In genomic region chr4:155721668-155722083, GRCm38 (mm10) we compare ENCODE assay signal across 9 mouse cellular contexts. TPM values are rescaled to one million over a fixed set of nuclear protein-coding genes. Genes with fewer than 3 reads are reported as not detected.
DNase-seq lines count a peak whose midpoint lies in the region; ATAC-seq and TF ChIP-seq lines count a peak whose summit lies in the region.
"Had no signal": no experiment of that assay in that cellular context is flagged by ENCODE, and none has a peak within 500 bp of the region (broad histone marks: within the 10 kb centered on the region; RNA-seq: fewer than 3 reads in every experiment).

No protein-coding gene starts in this region.

- DNase-seq in 3T3-L1 (ENCODE audit: low read depth, low spot score): peak; percentile 55
- no peak for DNase-seq in Patski (ENCODE audit: low read depth, low spot score)
- DNase-seq in lung, postnatal 36 days: peak; percentile 49
- no peak for DNase-seq in layer of hippocampus, adult 11-12 months (ENCODE audit: low spot score)
- no peak for DNase-seq in urinary bladder, postnatal 14 days (ENCODE audit: low spot score)

- H3K27me3 ChIP-seq in forebrain, embryonic 16.5 days (replicated peaks; ENCODE audit: control insufficient read depth, insufficient read depth, low read length): no peaks in the 10 kb centered on the region
- H3K27me3 ChIP-seq in forebrain, embryonic 12.5 days: no peaks in the 10 kb centered on the region
- no peaks in the 10 kb centered on the region for H3K27me3 ChIP-seq in Patski
- no peaks in the 10 kb centered on the region for H3K27me3 ChIP-seq in hindbrain, embryonic 12.5 days
- H3K27me3 ChIP-seq: hindbrain, embryonic 15.5 days had no signal

- H3K36me3 ChIP-seq in forebrain, embryonic 16.5 days (ENCODE audit: control insufficient read depth, insufficient read depth): peaks cover 3% of the 10 kb centered on the region; the same call in 1 of the 2 replicates
- peaks cover 24% of the 10 kb centered on the region for H3K36me3 ChIP-seq in forebrain, embryonic 12.5 days (replicated peaks)
- peaks cover 27% of the 10 kb centered on the region for H3K36me3 ChIP-seq in hindbrain, embryonic 12.5 days

- peak; percentile 20; the same call in 1 of the 2 replicates for ATAC-seq in forebrain, embryonic 16.5 days
- no peak for ATAC-seq in forebrain, embryonic 12.5 days (ENCODE audit: low FRiP score)
- ATAC-seq in Patski: no peak
- ATAC-seq in hindbrain, embryonic 12.5 days (ENCODE audit: low FRiP score): 0 out of 2 replicates have a peak, but pooled peaks have one; percentile 26

- no peak overlapping the region for H3K27ac ChIP-seq in forebrain, embryonic 16.5 days (ENCODE audit: low read length)
- no peak overlapping the region for H3K27ac ChIP-seq in forebrain, embryonic 12.5 days
- H3K27ac ChIP-seq in hindbrain, embryonic 12.5 days: no peak overlapping the region
- H3K27ac ChIP-seq: hindbrain, embryonic 15.5 days had no signal

- no peak overlapping the region for H3K4me2 ChIP-seq in forebrain, embryonic 16.5 days (ENCODE audit: low read length)
- H3K4me2 ChIP-seq in forebrain, embryonic 12.5 days: no peak overlapping the region
- H3K4me2 ChIP-seq in hindbrain, embryonic 12.5 days (replicated peaks): no peak overlapping the region
- H3K4me2 ChIP-seq: hindbrain, embryonic 15.5 days had no signal

- POLR2A ChIA-PET in Patski (lab: Charles Lee): no interaction called here

- 41% methylated on average over 4 of the region's 4 CpGs for WGBS in forebrain, embryonic 16.5 days
- WGBS in forebrain, embryonic 12.5 days: 72% methylated on average over 4 of the region's 4 CpGs
- WGBS in hindbrain, embryonic 12.5 days: 68% methylated on average over 4 of the region's 4 CpGs

- in situ Hi-C loops in Patski (cut with MboI; ENCODE audit: low pct_unique_long_range_greater_than_20kb): no loop called here

- H3K9me3 ChIP-seq in forebrain, embryonic 16.5 days (ENCODE audit: control insufficient read depth, low read length): no peaks in the 10 kb centered on the region
- H3K9me3 ChIP-seq in forebrain, embryonic 12.5 days: no peaks in the 10 kb centered on the region
- H3K9me3 ChIP-seq in hindbrain, embryonic 12.5 days (replicated peaks): no peaks in the 10 kb centered on the region
- H3K9me3 ChIP-seq: hindbrain, embryonic 15.5 days had no signal

- CTCF ChIA-PET in Patski (lab: Charles Lee): interaction anchor here (0.9 to 2.4 kb wide), 6 partner anchors 10 to 55 kb away, joined by 3 to 12 read pairs (median 4); no protein-coding TSS in a partner anchor

- H3K9ac ChIP-seq in forebrain, embryonic 16.5 days (replicated peaks; ENCODE audit: low read depth, low read length): no peak overlapping the region
- H3K9ac ChIP-seq in forebrain, embryonic 12.5 days: no peak overlapping the region
- no peak overlapping the region for H3K9ac ChIP-seq in hindbrain, embryonic 12.5 days
- H3K9ac ChIP-seq: hindbrain, embryonic 15.5 days had no signal

- no peak overlapping the region for H3K4me3 ChIP-seq in forebrain, embryonic 16.5 days (replicated peaks; ENCODE audit: low read length)
- H3K4me3 ChIP-seq in forebrain, embryonic 12.5 days (replicated peaks): no peak overlapping the region
- no peak overlapping the region for H3K4me3 ChIP-seq in hindbrain, embryonic 12.5 days
- H3K4me3 ChIP-seq: hindbrain, embryonic 15.5 days had no signal

- TF ChIP-seq CTCF in Patski (IDR thresholded peaks at IDR 0.05): peak; percentile 41

- H3K4me1 ChIP-seq in forebrain, embryonic 16.5 days (replicated peaks; ENCODE audit: control insufficient read depth, insufficient read depth, low read length): no peaks in the 10 kb centered on the region
- no peaks in the 10 kb centered on the region for H3K4me1 ChIP-seq in forebrain, embryonic 12.5 days
- H3K4me1 ChIP-seq in hindbrain, embryonic 12.5 days: no peaks in the 10 kb centered on the region
- H3K4me1 ChIP-seq: hindbrain, embryonic 15.5 days had no signal

RNA-seq across cellular contexts. Expression of gene Tmem240, which starts 12.9 kb away (rescaled TPM):
- polyA plus RNA-seq in forebrain, embryonic 16.5 days (2015; fragmentation: Nextera tagmentation; extraction: Ambion mirVana): 7.3 and 11.4 TPM in 2 replicates
- 2.5 and 3.2 TPM in 2 replicates for polyA plus RNA-seq in forebrain, embryonic 12.5 days (2016; fragmentation: Nextera tagmentation; extraction: Ambion mirVana)
- 1.4 TPM for polyA plus RNA-seq in Patski (2021)
- 5.3 and 5.5 TPM in 2 replicates for polyA plus RNA-seq in hindbrain, embryonic 12.5 days (2016; fragmentation: Nextera tagmentation; extraction: Ambion mirVana)

RNA-seq across cellular contexts. Expression of gene Ssu72, which starts 17.1 kb away (rescaled TPM):
- 134 and 150 TPM in 2 replicates for polyA plus RNA-seq in forebrain, embryonic 16.5 days (2015; fragmentation: Nextera tagmentation; extraction: Ambion mirVana)
- 137 and 139 TPM in 2 replicates for polyA plus RNA-seq in forebrain, embryonic 12.5 days (2016; fragmentation: Nextera tagmentation; extraction: Ambion mirVana)
- 81.8 TPM for polyA plus RNA-seq in Patski (2021)
- polyA plus RNA-seq in hindbrain, embryonic 12.5 days (2016; fragmentation: Nextera tagmentation; extraction: Ambion mirVana): 140 and 144 TPM in 2 replicates

RNA-seq across cellular contexts. Expression of gene Fndc10, which starts 27.5 kb away (rescaled TPM):
- 4.8 and 7.5 TPM in 2 replicates for polyA plus RNA-seq in forebrain, embryonic 16.5 days (2015; fragmentation: Nextera tagmentation; extraction: Ambion mirVana)
- polyA plus RNA-seq in forebrain, embryonic 12.5 days (2016; fragmentation: Nextera tagmentation; extraction: Ambion mirVana): 2.4 and 5.9 TPM in 2 replicates
- 7.3 TPM for polyA plus RNA-seq in Patski (2021)
- 10.4 and 10.9 TPM in 2 replicates for polyA plus RNA-seq in hindbrain, embryonic 12.5 days (2016; fragmentation: Nextera tagmentation; extraction: Ambion mirVana)

RNA-seq across cellular contexts. Expression of gene Atad3a, which starts 39.2 kb away (rescaled TPM):
- polyA plus RNA-seq in forebrain, embryonic 16.5 days (2015; fragmentation: Nextera tagmentation; extraction: Ambion mirVana): 98.2 and 101 TPM in 2 replicates
- polyA plus RNA-seq in forebrain, embryonic 12.5 days (2016; fragmentation: Nextera tagmentation; extraction: Ambion mirVana): 95.3 and 99.0 TPM in 2 replicates
- 53.3 TPM for polyA plus RNA-seq in Patski (2021)
- 81.8 and 84.7 TPM in 2 replicates for polyA plus RNA-seq in hindbrain, embryonic 12.5 days (2016; fragmentation: Nextera tagmentation; extraction: Ambion mirVana)

RNA-seq across cellular contexts. Expression of gene Mib2, which starts 52.7 kb away (rescaled TPM):
- polyA plus RNA-seq in forebrain, embryonic 16.5 days (2015; fragmentation: Nextera tagmentation; extraction: Ambion mirVana): 49.8 and 63.1 TPM in 2 replicates
- polyA plus RNA-seq in forebrain, embryonic 12.5 days (2016; fragmentation: Nextera tagmentation; extraction: Ambion mirVana): 30.7 and 35.8 TPM in 2 replicates
- 39.5 TPM for polyA plus RNA-seq in Patski (2021)
- polyA plus RNA-seq in hindbrain, embryonic 12.5 days (2016; fragmentation: Nextera tagmentation; extraction: Ambion mirVana): 32.5 and 39.1 TPM in 2 replicates

Comparison
In these comparisons a context has a peak if more than half of its experiments do, and no peak if none do; other contexts are left out.
1. ATAC-seq: peak in forebrain, embryonic 16.5 days (single experiment) and hindbrain, embryonic 12.5 days (single experiment); none in forebrain, embryonic 12.5 days (single experiment) and Patski (single experiment).
2. DNase-seq: peak in 3T3-L1 (single experiment) and lung, postnatal 36 days (single experiment); none in Patski (single experiment), layer of hippocampus, adult 11-12 months (single experiment) and urinary bladder, postnatal 14 days (single experiment).